Mouse (Mus musculus): ENCODE results near the gene Sik2.

DNA sequence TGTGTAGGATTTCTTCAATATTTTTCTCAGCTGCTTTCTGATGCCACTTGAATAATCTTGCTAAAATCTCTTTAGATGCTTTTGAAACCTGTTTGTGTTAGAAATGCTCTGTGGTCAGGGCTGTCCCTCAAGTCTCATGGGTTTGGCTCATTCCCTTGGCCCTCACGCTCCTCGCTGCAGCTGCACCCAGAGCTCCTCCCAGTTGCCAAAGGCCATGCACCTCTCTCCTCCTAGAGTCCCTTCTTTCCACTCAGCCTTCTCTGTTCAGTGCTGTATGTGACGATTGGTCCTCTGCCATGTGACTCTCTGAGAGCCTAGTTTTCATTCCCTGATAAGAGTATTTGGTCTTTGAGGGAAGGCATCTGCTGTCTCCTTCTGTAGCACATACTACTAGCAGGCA lies 131.4 kb downstream of the Sik2 start:
- TF ChIP-seq CTCF (IDR thresholded peaks at IDR 0.05; ENCODE audit: low read depth, low read length) (no peak), POLR2A (IDR thresholded peaks at IDR 0.05; ENCODE audit: extremely low read depth, insufficient read depth, low read length) (no peak)

Data from liver, adult 2 months (tissue).